Mouse (Mus musculus) urinary bladder, adult 18-20 months (tissue): ENCODE measurements around the gene Gpatch11.

Experiments
- DNase-seq, 2 experiments: peaks; one replicate each; pipeline ENCODE4 v3.0.0; 2022; ENCODE audit warnings: low spot score in 2 of 2, mixed read lengths in 2 of 2

Gene Gpatch11

GRCm38 (mm10) chr17:78894991-78895390, 59.6 kb downstream of the Gpatch11 start:
- no peak for DNase-seq

GRCm38 (mm10) chr17:78895394-78895793, 60.0 kb downstream of the Gpatch11 start:
- DNase-seq, result peak in 1 of 2 experiments; percentile 6
